Mouse (Mus musculus): ENCODE measurements around the gene Dpf1. TPM values are rescaled to one million over a fixed set of nuclear protein-coding genes. Genes with fewer than 3 reads are reported as not detected.

Gene Dpf1
- total RNA-seq (2023) = 1 to 10 TPM in 1 of 2 experiments, not detected in 1; 1.0 TPM

DNA sequence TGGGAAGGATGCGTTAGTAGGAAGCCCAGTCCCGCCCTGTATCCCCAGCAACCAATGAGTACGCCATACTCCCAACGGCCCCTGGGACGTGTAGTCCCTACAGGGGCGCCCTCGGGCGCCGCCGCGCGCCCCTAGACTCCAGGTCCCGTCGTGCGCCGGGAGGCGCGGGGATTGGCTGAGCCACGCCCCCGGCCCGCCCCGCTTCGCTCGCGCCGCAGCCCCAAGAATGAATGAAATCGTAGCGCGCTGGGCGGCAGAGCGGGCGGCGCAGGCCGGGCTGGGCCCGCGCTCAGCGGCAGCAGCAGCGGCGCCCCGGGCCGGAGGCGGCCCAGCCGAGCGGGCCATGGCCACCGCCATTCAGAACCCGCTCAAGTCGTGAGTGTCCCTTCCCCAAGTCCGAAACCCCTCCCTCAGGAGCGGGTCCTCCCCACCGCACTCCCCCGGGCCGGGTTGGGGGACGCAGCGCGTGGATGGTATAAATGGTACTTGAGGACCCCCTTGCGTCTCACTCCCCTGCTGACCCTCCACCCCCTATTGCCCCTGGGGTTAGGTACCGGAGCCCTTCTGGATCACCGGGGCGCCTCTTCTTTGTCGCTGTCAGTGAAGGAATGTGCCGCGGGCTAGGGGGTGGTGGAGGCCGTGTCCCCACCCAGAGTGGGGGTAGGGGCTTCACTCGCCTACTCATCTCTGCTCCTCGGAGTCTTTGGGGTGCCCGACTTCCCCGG, at the start of gene Dpf1:
TSS of gene Dpf1 (plus strand) at position 214 of the 725 bp plus-strand sequence.

DNA sequence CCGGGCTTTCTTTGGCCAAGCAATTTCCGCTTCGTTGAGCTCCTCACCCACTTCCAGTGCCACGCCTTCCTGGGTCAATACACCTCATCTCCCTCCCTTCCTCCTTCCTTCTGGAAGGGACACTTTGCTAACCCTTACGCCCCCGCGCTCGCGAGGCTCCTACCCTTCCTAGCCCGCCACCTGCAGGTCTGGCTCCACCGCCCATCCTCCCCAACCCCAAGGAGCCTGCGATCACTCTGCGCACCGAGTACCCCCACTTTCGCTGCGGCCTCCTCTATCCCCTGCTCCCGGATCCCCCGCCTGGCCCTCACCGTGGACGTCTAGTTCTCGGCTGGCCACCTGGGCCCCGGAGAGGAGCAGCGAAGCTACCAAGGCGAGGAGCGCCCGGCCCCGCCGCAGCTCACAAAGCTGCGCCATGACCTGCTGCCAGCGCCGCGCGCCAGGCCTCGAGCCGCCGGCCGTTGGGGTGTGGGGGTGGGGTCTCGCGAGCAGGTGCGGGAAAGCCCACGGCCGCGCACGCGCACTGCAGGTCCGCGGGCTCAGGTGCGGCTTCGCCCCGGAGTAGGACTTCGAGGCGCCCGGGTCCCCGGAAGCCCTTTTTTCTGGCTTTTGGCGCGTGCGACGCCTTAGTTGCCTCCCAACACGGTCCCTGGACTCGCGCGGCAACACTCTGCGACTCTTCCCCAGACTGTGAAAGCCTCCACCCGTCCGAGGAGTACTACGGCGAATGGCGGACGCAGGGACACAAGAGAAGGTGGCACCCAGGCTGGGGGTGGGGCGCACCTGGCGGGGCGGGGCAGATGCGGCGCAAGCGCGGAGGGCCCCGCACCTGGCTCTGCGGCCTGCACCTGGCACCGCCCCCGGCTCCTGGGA, 22.3 kb upstream of the Dpf1 start, which contains the start of gene Spint2:
TSS of gene Spint2 (minus strand) at position 712 of the 873 bp plus-strand sequence.

GRCm38 (mm10) chr7:29288942-29289638, 14.7 kb upstream of the Dpf1 start, which contains the start of gene Ppp1r14a:
Gene Ppp1r14a, plus strand, starts transcription at chr7:29289308.

Other genes starting within 250 kb of the Dpf1 start
- gene Ryr1, start 178.8 kb upstream of the Dpf1 start, total RNA-seq (2023) = under 1 TPM; 0.32 to 0.39 TPM
- 1 to 10 TPM; 4.1 to 4.4 TPM for gene Rasgrp4, start 169.1 kb upstream of the Dpf1 start, total RNA-seq (2023)
- 10 to 100 TPM; 27.9 to 33.3 TPM for gene Fam98c, start 147.7 kb upstream of the Dpf1 start, total RNA-seq (2023)
- not detected for gene Ggn, start 133.7 kb upstream of the Dpf1 start, total RNA-seq (2023)
- gene Spred3, start 133.5 kb upstream of the Dpf1 start, total RNA-seq (2023) = 1 to 10 TPM; 1.5 to 1.7 TPM
- gene Psmd8, start 123.2 kb upstream of the Dpf1 start, total RNA-seq (2023) = 100 to 1,000 TPM; 197 to 231 TPM
- gene Catsperg1, start 89.9 kb upstream of the Dpf1 start, total RNA-seq (2023) = 1 to 10 TPM; 2.4 to 2.8 TPM
- 1 to 10 TPM; 1.4 to 1.9 TPM for gene Kcnk6, start 71.4 kb upstream of the Dpf1 start, total RNA-seq (2023)
- gene Yif1b, start 65.6 kb upstream of the Dpf1 start, total RNA-seq (2023) = 10 to 100 TPM; 22.3 to 24.6 TPM
- 1 to 10 TPM; 3.2 to 3.5 TPM for gene 2200002D01Rik, start 55.5 kb upstream of the Dpf1 start, total RNA-seq (2023)
- gene Spint2, start 22.0 kb upstream of the Dpf1 start, total RNA-seq (2023) = 10 to 100 TPM; 38.6 to 45.2 TPM
- not detected for gene Ppp1r14a, start 14.6 kb upstream of the Dpf1 start, total RNA-seq (2023)
- gene Sipa1l3, start 214.7 kb downstream of the Dpf1 start, total RNA-seq (2023) = 10 to 100 TPM; 42.9 to 46.2 TPM

Measured in B cell, adult 67 days (primary cell).